Mouse (Mus musculus) small intestine, adult 2 months (tissue): ENCODE data around the gene Pttg1ip. TPM values are rescaled to one million over a fixed set of nuclear protein-coding genes. Genes with fewer than 3 reads are reported as not detected.
A peak's percentile ranks its signal among the peaks of the same experiment; 100 is the strongest.

ENCODE experiments used
- H3K27ac ChIP-seq: fragments of 200-500 bp; 2 replicates; pipeline ENCODE4 v1.5.1; 2012; ENCODE audit warnings: low read depth, low read length, control low read depth, inconsistent platforms; ENCODE audit not compliant: insufficient read depth
- H3K27me3 ChIP-seq: fragments of 200-500 bp; 2 replicates; pipeline ENCODE4 v1.6.1; 2012; ENCODE audit warnings: mild to moderate bottlenecking, moderate library complexity, low read length, inconsistent platforms; ENCODE audit not compliant: control insufficient read depth, insufficient read depth
- H3K36me3 ChIP-seq: fragments of 200-500 bp; 2 replicates; pipeline ENCODE4 v1.6.1; 2012; ENCODE audit warnings: mild to moderate bottlenecking, low read length, control low read depth, inconsistent platforms; ENCODE audit not compliant: control insufficient read depth, insufficient read depth
- H3K4me1 ChIP-seq: fragments of 200-500 bp; 2 replicates; pipeline ENCODE4 v1.6.1; 2012; ENCODE audit warnings: low read length, inconsistent platforms, mixed read lengths; ENCODE audit not compliant: control insufficient read depth, insufficient read depth, insufficient read length
- H3K4me3 ChIP-seq: fragments of 200-500 bp; 2 replicates; pipeline ENCODE4 v1.5.1; 2012; ENCODE audit warnings: low read depth, mild to moderate bottlenecking, control low read depth, inconsistent platforms, low read length, moderate library complexity
- CTCF ChIP-seq: fragments of 200-500 bp; IDR thresholded peaks from 2 replicates; pipeline ENCODE4 v1.5.1; 2012; ENCODE audit warnings: low read depth, mild to moderate bottlenecking, control low read depth, inconsistent platforms, low read length, moderate library complexity, mixed read lengths; ENCODE audit not compliant: insufficient replicate concordance, insufficient read length; ENCODE audit errors: extremely low read depth
- POLR2A ChIP-seq: fragments of 200-500 bp; IDR thresholded peaks from 2 replicates; pipeline ENCODE4 v1.6.1; 2012; ENCODE audit warnings: low read depth, mild to moderate bottlenecking, control low read depth, inconsistent platforms, low read length, moderate library complexity
- WGBS: fragments of 180-500 bp; shearing (Covaris S2); methylation state at CpG from one replicate; pipeline ENCODE4 v1.1.7; 2018; 5-methylcytosine and 5-hydroxymethylcytosine counted together
- polyA plus RNA-seq: library from polyadenylated mRNA; depleted of rRNA; stranded (reverse); fragments of >200 nt; gene quantifications from 2 replicates; pipeline ENCODE4 v1.2.3, GENCODE M21; 2012

The Pttg1ip gene
- polyA plus RNA-seq, 1 experiment, result 176 TPM

DNA sequence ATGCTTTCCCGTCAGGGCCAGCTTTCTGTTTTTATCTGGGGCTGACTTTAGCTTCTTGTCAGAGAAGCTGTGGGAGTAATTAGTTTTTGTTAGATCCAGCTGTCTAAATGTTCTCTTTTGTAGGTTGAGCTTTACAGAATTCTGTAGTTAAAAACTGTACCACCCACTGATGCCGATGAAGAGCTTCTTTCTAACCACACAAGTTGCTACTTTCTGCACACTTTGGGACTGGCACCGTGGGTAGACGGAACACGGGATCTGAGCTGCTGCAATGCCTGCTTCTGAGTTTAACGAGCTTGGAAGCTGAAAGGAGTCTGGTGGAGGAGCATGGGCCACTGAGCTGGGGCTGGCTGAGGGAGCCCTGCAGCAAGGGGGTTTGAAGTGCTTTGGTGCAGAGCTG is 10.0 kb downstream of the Pttg1ip start:
- no peaks in the 10 kb centered on the region for H3K27me3 ChIP-seq
- H3K36me3 ChIP-seq, result peaks cover 79% of the 10 kb centered on the region
- no peak overlapping the region for H3K4me3 ChIP-seq
- H3K27ac ChIP-seq, result no peak overlapping the region
- peaks cover 31% of the 10 kb centered on the region for H3K4me1 ChIP-seq
- WGBS, result 79% methylated on average over 6 of the region's 6 CpGs
- TF ChIP-seq POLR2A, result no peak
- no peak for TF ChIP-seq CTCF

DNA sequence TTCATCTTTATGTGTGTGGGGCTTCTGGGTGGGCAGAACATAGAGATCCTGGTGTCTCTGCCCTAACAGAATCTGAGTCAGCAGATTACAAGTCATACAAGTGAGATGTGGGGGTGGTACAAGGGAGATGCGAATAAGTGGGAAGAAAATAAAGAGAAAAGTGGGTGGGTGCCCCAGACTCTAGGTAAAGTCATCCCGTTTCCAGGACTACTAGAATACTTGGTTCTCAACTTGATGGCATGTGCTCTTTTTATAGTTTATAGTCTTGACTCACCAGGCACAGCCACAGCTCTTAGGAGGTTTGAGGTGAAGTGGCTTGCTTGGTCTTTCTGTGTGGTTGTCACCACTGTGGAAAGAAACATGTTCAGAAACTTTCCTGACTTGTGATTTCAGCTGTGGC is 14.5 kb downstream of the Pttg1ip start:
- Histone ChIP-seq H3K4me1 (peaks cover 3% of the 10 kb centered on the region), H3K4me3 (no peak overlapping the region), H3K27me3 (no peaks in the 10 kb centered on the region), H3K36me3 (peaks cover 74% of the 10 kb centered on the region), H3K27ac (no peak overlapping the region)
- WGBS, result 89% methylated on average over 2 of the region's 2 CpGs
- TF ChIP-seq POLR2A, result no peak
- no peak for TF ChIP-seq CTCF

DNA sequence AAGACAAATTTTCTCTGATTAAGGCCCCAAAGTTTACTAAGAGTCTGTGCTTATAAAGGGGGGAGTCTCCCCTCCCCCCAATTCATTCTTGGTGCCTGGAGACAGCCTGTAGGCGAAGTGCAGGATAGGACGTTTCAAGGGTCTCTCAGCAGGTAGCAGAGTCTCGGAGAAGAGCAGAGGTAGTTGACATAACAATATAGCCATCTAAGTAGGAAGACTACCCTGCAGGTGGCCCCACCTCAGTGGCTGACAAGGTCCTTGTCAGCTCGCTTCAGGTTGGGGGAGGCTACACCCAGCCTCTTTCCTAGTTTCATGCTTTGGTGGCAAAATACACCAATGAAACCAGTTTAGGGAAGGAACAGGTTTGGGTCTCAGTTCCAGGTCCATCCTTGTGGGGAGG is 21.5 kb downstream of the Pttg1ip start:
- H3K27me3 ChIP-seq, result no peaks in the 10 kb centered on the region
- peaks cover 12% of the 10 kb centered on the region for H3K36me3 ChIP-seq
- TF ChIP-seq POLR2A (no peak), CTCF (no peak)
- peaks cover 7% of the 10 kb centered on the region; the same call in 1 of the 2 replicates for H3K4me1 ChIP-seq
- WGBS, result 83% methylated on average over 4 of the region's 4 CpGs
- no peak overlapping the region for H3K4me3 ChIP-seq
- H3K27ac ChIP-seq, result no peak overlapping the region

DNA sequence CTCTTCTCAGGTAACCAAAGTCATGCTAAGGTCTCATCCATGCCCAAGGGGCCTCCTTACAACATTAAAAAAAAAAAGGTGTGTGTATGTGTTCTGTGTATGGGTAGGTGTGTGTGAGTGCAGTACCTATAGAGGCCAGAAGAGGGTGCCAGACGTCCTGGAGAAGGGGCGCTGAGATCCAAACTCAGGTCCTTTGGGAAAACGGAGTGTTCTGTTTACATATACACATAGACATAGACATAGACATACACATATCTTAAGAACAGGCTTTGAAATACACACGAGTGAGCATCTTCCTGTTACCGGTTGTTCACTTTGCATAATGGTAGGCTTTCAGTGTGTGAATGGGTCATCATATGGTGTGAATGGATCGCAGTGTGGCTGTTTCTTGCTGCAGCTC is 22.6 kb downstream of the Pttg1ip start:
- Histone ChIP-seq H3K4me1 (peaks cover 7% of the 10 kb centered on the region; the same call in 1 of the 2 replicates), H3K27me3 (no peaks in the 10 kb centered on the region), H3K4me3 (no peak overlapping the region), H3K27ac (no peak overlapping the region), H3K36me3 (peaks cover 2% of the 10 kb centered on the region)
- WGBS, result 88% methylated on average over 6 of the region's 6 CpGs
- no peak for TF ChIP-seq CTCF
- no peak for TF ChIP-seq POLR2A

DNA sequence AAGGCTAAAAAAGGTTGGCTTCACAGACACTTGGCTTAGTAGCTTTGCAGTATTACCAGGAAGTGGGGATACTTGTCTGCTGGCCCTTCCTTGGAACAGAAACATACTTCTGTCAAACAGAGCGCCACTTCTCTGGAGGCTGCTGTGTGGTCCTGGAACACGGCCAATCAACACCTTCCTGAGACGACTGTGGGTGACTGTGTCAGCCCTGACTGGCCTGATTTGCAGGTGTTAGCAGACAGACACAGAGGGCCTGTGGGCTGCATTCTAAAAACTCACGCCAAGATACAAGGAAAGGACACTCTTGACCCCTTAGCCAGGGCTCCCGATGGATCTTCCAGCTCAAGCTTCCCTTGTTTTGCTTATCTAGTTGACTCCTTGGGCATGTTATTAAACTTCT is 23.4 kb downstream of the Pttg1ip start:
- WGBS, result 35% methylated on average over 5 of the region's 5 CpGs
- Histone ChIP-seq H3K36me3 (peaks cover 4% of the 10 kb centered on the region; the same call in 1 of the 2 replicates), H3K4me1 (peaks cover 7% of the 10 kb centered on the region; the same call in 1 of the 2 replicates), H3K27ac (no peak overlapping the region; the same call in 1 of the 2 replicates), H3K4me3 (no peak overlapping the region), H3K27me3 (no peaks in the 10 kb centered on the region)
- TF ChIP-seq POLR2A (no peak), CTCF (no peak)

DNA sequence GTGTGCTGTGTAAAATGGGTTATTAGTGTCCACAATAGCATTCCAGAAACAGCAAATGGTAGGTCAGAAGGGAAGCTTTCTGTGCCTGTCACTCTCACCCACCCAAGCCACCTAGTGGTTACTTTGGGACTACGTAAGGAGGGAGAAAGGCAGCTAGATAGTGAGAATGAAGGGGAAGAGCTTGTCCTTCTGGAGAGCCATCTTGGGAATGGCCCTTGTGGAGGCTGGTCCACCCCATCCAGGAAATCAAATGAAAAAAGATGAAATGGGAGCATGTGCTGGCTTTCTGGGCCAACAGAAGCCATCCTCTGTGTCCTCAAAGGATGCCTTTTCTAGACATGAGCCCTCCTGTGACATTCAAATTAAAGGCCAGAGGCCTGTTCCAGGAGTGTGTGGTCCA is 23.8 kb downstream of the Pttg1ip start:
- TF ChIP-seq CTCF (peak; percentile 34; the same call in 1 of the 2 replicates), POLR2A (no peak)
- Histone ChIP-seq H3K4me1 (peaks cover 7% of the 10 kb centered on the region; the same call in 1 of the 2 replicates), H3K36me3 (peaks cover 8% of the 10 kb centered on the region; the same call in 1 of the 2 replicates), H3K27me3 (no peaks in the 10 kb centered on the region), H3K27ac (peak overlapping the region; percentile 87), H3K4me3 (no peak overlapping the region)
- 14% methylated on average over 1 of the region's 1 CpGs for WGBS

DNA sequence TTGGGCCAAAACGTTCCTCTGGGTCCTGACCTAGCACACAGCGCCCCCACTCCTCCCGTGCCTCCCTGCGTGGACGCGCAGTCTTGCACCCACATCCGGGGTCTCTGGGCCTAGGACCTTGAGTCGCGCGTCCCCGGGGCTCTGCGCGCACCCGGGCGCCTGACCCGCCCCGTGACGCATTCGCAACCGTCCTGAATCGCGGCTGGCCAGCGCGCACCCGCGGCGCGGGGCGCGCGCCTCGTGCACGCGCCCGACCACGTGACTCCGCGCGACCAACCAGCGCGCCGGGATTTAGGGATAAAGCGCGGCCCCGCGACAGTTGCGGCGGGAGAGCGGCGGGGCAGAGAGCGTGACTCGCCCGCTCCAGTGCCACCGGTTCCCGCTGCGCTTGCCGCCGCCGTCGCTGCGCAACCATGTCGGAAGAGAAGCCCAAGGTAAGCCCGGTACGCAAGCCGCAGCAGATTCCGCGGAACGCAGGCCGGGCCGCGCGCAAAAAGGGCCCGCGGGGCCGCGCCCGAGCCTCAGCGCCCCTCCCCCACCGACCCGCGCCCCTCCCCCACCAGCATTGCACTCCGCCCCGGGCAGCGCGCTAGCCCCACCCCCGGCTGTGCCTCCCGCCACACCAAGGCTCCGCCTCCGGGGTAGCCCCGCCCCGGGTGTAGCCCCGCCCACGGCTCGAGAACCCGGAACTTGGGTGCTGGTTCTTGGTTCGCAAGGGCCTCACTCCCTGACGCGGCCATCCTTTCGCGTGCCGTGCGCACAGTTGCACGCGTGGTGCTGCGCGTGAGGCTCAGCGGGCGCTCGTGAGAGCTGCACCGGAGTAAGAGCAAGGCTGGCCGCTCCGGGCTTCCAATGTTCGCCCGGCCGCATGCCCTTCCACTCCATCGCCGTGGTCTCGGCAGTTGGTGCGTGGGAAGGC is 24.6 kb downstream of the Pttg1ip start, which contains the start of the genes Sumo3 and Gm49325:
TSS of gene Sumo3 (plus strand) at position 190 of the 919 bp plus-strand sequence.
TSS of gene Gm49325 (plus strand) at position 290 of the 919 bp plus-strand sequence.
- under 1% methylated on average over 116 of the region's 119 CpGs for WGBS
- Histone ChIP-seq H3K4me3 (peak within 1 kb of the TSS; percentile 83), H3K36me3 (peaks cover 16% of the 10 kb centered on the region), H3K27ac (peak within 1 kb of the TSS; percentile 87), H3K4me1 (peaks cover 7% of the 10 kb centered on the region; the same call in 1 of the 2 replicates), H3K27me3 (no peaks in the 10 kb centered on the region)
- no peak for TF ChIP-seq CTCF
- TF ChIP-seq POLR2A, result peak; percentile 78
